Mouse (Mus musculus): Measurements from ENCODE around the gene Mast3. TPM values are rescaled to one million over a fixed set of nuclear protein-coding genes. Genes with fewer than 3 reads are reported as not detected.

The Mast3 gene
- polyA plus RNA-seq, 1 experiment = 31.7 TPM

GRCm38 (mm10) chr8:70760350-70760749 lies 44.5 kb downstream of the Mast3 start:
- Histone ChIP-seq H3K36me3 (ENCODE audit: control insufficient read depth, insufficient read depth) (no peaks in the 10 kb centered on the region), H3ac (ENCODE audit: control insufficient read depth, insufficient read length) (peak overlapping the region; percentile 79), H3K4me2 (ENCODE audit: low read depth) (peak overlapping the region; percentile 81), H3K27me3 (ENCODE audit: control insufficient read depth, insufficient read depth, insufficient read length) (no peaks in the 10 kb centered on the region), H3K4me3 (peak overlapping the region; percentile 41), H3K79me2 (ENCODE audit: control insufficient read depth, insufficient read depth) (no peaks in the 10 kb centered on the region)
- no peak for TF ChIP-seq E2F4 (IDR thresholded peaks at IDR 0.05; ENCODE audit: insufficient read depth)
- TF ChIP-seq TCF12 (IDR thresholded peaks at IDR 0.05; ENCODE audit: insufficient read depth, poor library complexity, severe bottlenecking) = no peak
- no peak for TF ChIP-seq SRF (IDR thresholded peaks at IDR 0.05; ENCODE audit: control insufficient read depth, insufficient read length, low read depth)

GRCm38 (mm10) chr8:70758616-70759561 lies 46.0 kb downstream of the Mast3 start:
- no peaks in the 10 kb centered on the region for H3K36me3 ChIP-seq (ENCODE audit: control insufficient read depth, insufficient read depth)
- H3K4me2 ChIP-seq (ENCODE audit: low read depth) = peak overlapping the region; percentile 81
- H3K4me3 ChIP-seq = peak overlapping the region; percentile 41
- TF ChIP-seq USF1 (IDR thresholded peaks at IDR 0.05; ENCODE audit: low read depth) (no peak), TCF12 (IDR thresholded peaks at IDR 0.05; ENCODE audit: insufficient read depth, poor library complexity, severe bottlenecking) (no peak), TCF3 (IDR thresholded peaks at IDR 0.05; ENCODE audit: insufficient read length, low read depth) (no peak), POLR2AphosphoS2 (IDR thresholded peaks at IDR 0.05; ENCODE audit: insufficient read length, low read depth) (peak; percentile 18), MYOD1 (IDR thresholded peaks at IDR 0.05; ENCODE audit: control insufficient read depth in 1 of 3, insufficient read length in 2 of 3, low read depth in 2 of 3) (no peak), MAX (IDR thresholded peaks at IDR 0.05; ENCODE audit: low read depth) (no peak)
- H3K27me3 ChIP-seq (ENCODE audit: control insufficient read depth, insufficient read depth, insufficient read length) = no peaks in the 10 kb centered on the region
- H3K79me2 ChIP-seq (ENCODE audit: control insufficient read depth, insufficient read depth) = no peaks in the 10 kb centered on the region
- no peak overlapping the region for H3ac ChIP-seq (ENCODE audit: control insufficient read depth, insufficient read length)

GRCm38 (mm10) chr8:70758308-70758615 lies 46.6 kb downstream of the Mast3 start:
- TF ChIP-seq MAX (IDR thresholded peaks at IDR 0.05; ENCODE audit: low read depth) (no peak), MYOD1 (IDR thresholded peaks at IDR 0.05; ENCODE audit: control insufficient read depth in 1 of 3, insufficient read length in 2 of 3, low read depth in 2 of 3) (no peak), USF1 (IDR thresholded peaks at IDR 0.05; ENCODE audit: low read depth) (no peak), TCF3 (IDR thresholded peaks at IDR 0.05; ENCODE audit: insufficient read length, low read depth) (no peak), SRF (IDR thresholded peaks at IDR 0.05; ENCODE audit: control insufficient read depth, insufficient read length, low read depth) (no peak), REST (IDR thresholded peaks at IDR 0.05; ENCODE audit: insufficient read depth, insufficient read length) (no peak), POLR2A (IDR thresholded peaks at IDR 0.05; ENCODE audit: insufficient read length, low read depth) (no peak), MYOG (IDR thresholded peaks at IDR 0.05; ENCODE audit: control insufficient read depth in 1 of 3, insufficient read depth in 1 of 3, insufficient read length in 2 of 3, low read depth in 2 of 3) (no peak), POLR2AphosphoS2 (IDR thresholded peaks at IDR 0.05; ENCODE audit: insufficient read length, low read depth) (no peak), TCF12 (IDR thresholded peaks at IDR 0.05; ENCODE audit: insufficient read depth, poor library complexity, severe bottlenecking) (no peak), E2F4 (IDR thresholded peaks at IDR 0.05; ENCODE audit: insufficient read depth) (no peak), CEBPB (IDR thresholded peaks at IDR 0.05; ENCODE audit: insufficient read depth, poor library complexity, severe bottlenecking) (no peak)

GRCm38 (mm10) chr8:70757523-70758307 lies 47.1 kb downstream of the Mast3 start:
- no peak for TF ChIP-seq REST (IDR thresholded peaks at IDR 0.05; ENCODE audit: insufficient read depth, insufficient read length)
- TF ChIP-seq MYOD1 (IDR thresholded peaks at IDR 0.05; ENCODE audit: control insufficient read depth in 1 of 3, insufficient read length in 2 of 3, low read depth in 2 of 3) = no peak
- no peak for TF ChIP-seq SRF (IDR thresholded peaks at IDR 0.05; ENCODE audit: control insufficient read depth, insufficient read length, low read depth)
- no peak for TF ChIP-seq MAX (IDR thresholded peaks at IDR 0.05; ENCODE audit: low read depth)
- peak; percentile 31 for TF ChIP-seq POLR2A (IDR thresholded peaks at IDR 0.05; ENCODE audit: insufficient read length, low read depth)
- TF ChIP-seq CEBPB (IDR thresholded peaks at IDR 0.05; ENCODE audit: insufficient read depth, poor library complexity, severe bottlenecking) = no peak
- TF ChIP-seq POLR2AphosphoS2 (IDR thresholded peaks at IDR 0.05; ENCODE audit: insufficient read length, low read depth) = peak; percentile 33
- no peak for TF ChIP-seq MYOG (IDR thresholded peaks at IDR 0.05; ENCODE audit: control insufficient read depth in 1 of 3, insufficient read depth in 1 of 3, insufficient read length in 2 of 3, low read depth in 2 of 3)
- TF ChIP-seq TCF3 (IDR thresholded peaks at IDR 0.05; ENCODE audit: insufficient read length, low read depth) = no peak
- no peak for TF ChIP-seq USF1 (IDR thresholded peaks at IDR 0.05; ENCODE audit: low read depth)
- no peak for TF ChIP-seq E2F4 (IDR thresholded peaks at IDR 0.05; ENCODE audit: insufficient read depth)
- TF ChIP-seq TCF12 (IDR thresholded peaks at IDR 0.05; ENCODE audit: insufficient read depth, poor library complexity, severe bottlenecking) = no peak
- H3K27me3 ChIP-seq (ENCODE audit: control insufficient read depth, insufficient read depth, insufficient read length) = no peaks in the 10 kb centered on the region
- H3K4me2 ChIP-seq (ENCODE audit: low read depth) = no peak overlapping the region
- no peaks in the 10 kb centered on the region for H3K36me3 ChIP-seq (ENCODE audit: control insufficient read depth, insufficient read depth)
- H3K79me2 ChIP-seq (ENCODE audit: control insufficient read depth, insufficient read depth) = no peaks in the 10 kb centered on the region
- no peak overlapping the region for H3K4me3 ChIP-seq
- H3ac ChIP-seq (ENCODE audit: control insufficient read depth, insufficient read length) = no peak overlapping the region

More at GRCm38 (mm10) chr8:70758308-70758615, 46.6 kb downstream of the Mast3 start:
- no peak overlapping the region for H3K4me3 ChIP-seq
- H3ac ChIP-seq (ENCODE audit: control insufficient read depth, insufficient read length) = no peak overlapping the region
- no peaks in the 10 kb centered on the region for H3K36me3 ChIP-seq (ENCODE audit: control insufficient read depth, insufficient read depth)
- no peaks in the 10 kb centered on the region for H3K79me2 ChIP-seq (ENCODE audit: control insufficient read depth, insufficient read depth)
- no peak overlapping the region for H3K4me2 ChIP-seq (ENCODE audit: low read depth)
- no peaks in the 10 kb centered on the region for H3K27me3 ChIP-seq (ENCODE audit: control insufficient read depth, insufficient read depth, insufficient read length)

All from myocyte (in vitro differentiated cells).